Mouse (Mus musculus): Measurements from ENCODE around the gene Pdss2. TPM values are rescaled to one million over a fixed set of nuclear protein-coding genes. Genes with fewer than 3 reads are reported as not detected.

Pdss2 gene
- polyA plus RNA-seq (2012; rRNA removed) = 12.5 and 13.2 TPM in 2 replicates

GRCm38 (mm10) chr10:43220910-43221625 is at the start of gene Pdss2:
TSS of gene Pdss2 (plus strand) at chr10:43221486.

GRCm38 (mm10) chr10:43174326-43175155 is 46.7 kb upstream of the Pdss2 start, which contains the start of the genes Sobp and 9030612E09Rik:
TSS of gene Sobp (minus strand) at chr10:43174530.
TSS of gene 9030612E09Rik (plus strand) at chr10:43174704.

GRCm38 (mm10) chr10:43478751-43479435 is 257.6 kb downstream of the Pdss2 start, which contains the start of gene Bend3:
TSS of gene Bend3 (plus strand) at chr10:43478831.

Other genes starting within 250 kb of the Pdss2 start
- 19.2 and 23.3 TPM in 2 replicates for gene Sobp, start 47.0 kb upstream of the Pdss2 start, polyA plus RNA-seq (2012; rRNA removed)
- gene 9030612E09Rik, start 46.8 kb upstream of the Pdss2 start, polyA plus RNA-seq (2012; rRNA removed) = 1.9 and 2.1 TPM in 2 replicates

Measured in central nervous system, embryonic 18 days (tissue).